Mouse (Mus musculus) small intestine, adult 2 months (tissue): ENCODE results near the gene Tecpr1.

Experiments used
- CTCF ChIP-seq: fragments of 200-500 bp; IDR thresholded peaks from 2 replicates; pipeline ENCODE4 v1.5.1; 2012; ENCODE audit warnings: low read depth, mild to moderate bottlenecking, control low read depth, inconsistent platforms, low read length, moderate library complexity, mixed read lengths; ENCODE audit not compliant: insufficient replicate concordance, insufficient read length; ENCODE audit errors: extremely low read depth
- POLR2A ChIP-seq: fragments of 200-500 bp; IDR thresholded peaks from 2 replicates; pipeline ENCODE4 v1.6.1; 2012; ENCODE audit warnings: low read depth, mild to moderate bottlenecking, control low read depth, inconsistent platforms, low read length, moderate library complexity

DNA sequence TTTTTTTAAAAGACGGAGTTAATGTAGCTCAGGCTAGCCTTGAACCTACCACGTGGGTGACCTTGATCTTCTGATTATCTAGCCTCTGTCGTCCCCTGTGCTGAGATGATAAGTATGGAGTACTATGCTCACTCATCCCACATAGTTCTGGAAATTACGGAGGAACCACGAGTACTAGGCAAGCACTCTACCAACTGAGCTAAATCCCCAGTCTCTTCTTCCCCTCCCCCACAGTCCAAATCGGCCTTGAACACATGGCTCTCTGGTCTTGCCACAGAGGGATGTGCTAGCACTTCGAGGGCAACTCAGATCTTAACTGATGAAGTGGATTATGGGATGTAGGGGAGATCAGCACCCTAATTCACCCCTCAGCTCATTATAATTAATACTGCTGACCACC, 5.4 kb downstream of the Tecpr1 start:
- TF ChIP-seq POLR2A = no peak
- no peak for TF ChIP-seq CTCF
